Mouse (Mus musculus) bone marrow macrophage, adult 2 months (primary cell): ENCODE data around the gene Tmem121b.

Experiments
- CTCF ChIP-seq: IDR thresholded peaks from 2 replicates; pipeline ENCODE4 v1.5.1; 2012; ENCODE audit warnings: low read depth, mild to moderate bottlenecking, low read length, moderate library complexity
- POLR2A ChIP-seq: IDR thresholded peaks from 2 replicates; pipeline ENCODE4 v1.6.1; 2012; ENCODE audit warnings: mild to moderate bottlenecking, low read depth, low read length, borderline replicate concordance

DNA sequence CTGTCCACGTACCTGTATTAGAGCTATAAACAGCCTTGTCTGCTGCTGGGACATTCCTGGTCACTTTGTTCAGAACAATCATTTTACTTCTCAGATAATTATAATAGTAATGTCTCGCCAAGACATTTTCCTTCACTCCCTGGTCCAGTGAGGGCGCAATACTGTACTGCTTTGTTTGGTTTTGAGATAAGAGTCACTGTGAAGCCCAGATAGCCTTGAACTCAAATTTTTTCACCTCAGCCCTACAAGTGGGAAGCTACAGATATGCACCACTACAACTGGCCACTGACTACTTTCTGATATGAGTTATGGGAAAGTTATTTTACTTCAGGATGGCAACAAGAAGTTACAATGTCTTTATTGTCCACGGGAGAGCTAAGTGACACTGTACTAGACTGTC, 22.8 kb upstream of the Tmem121b start:
- TF ChIP-seq CTCF (no peak), POLR2A (no peak)
